Mouse (Mus musculus) spleen, adult 2 months (tissue): ENCODE measurements around the gene Vill. TPM values are rescaled to one million over a fixed set of nuclear protein-coding genes. Genes with fewer than 3 reads are reported as not detected.

Experiments
- DNase-seq, 2 experiments: peaks; one replicate each; pipeline versions ENCODE4 v3.0.0 to v3.0.0-alpha.2; 2012 to 2021; ENCODE audit warnings: low spot score in 2 of 2, low read depth in 1 of 2
- H3K27ac ChIP-seq: fragments of 200-500 bp; 2 replicates; pipeline ENCODE4 v1.5.1; 2012; ENCODE audit warnings: low read length, inconsistent platforms; ENCODE audit not compliant: insufficient read depth
- H3K27me3 ChIP-seq: fragments of 200-500 bp; 2 replicates; pipeline ENCODE4 v1.6.1; 2012; ENCODE audit warnings: mild to moderate bottlenecking, moderate library complexity, low read length, inconsistent platforms; ENCODE audit not compliant: control insufficient read depth, insufficient read depth
- H3K36me3 ChIP-seq: fragments of 200-500 bp; 2 replicates; pipeline ENCODE4 v1.6.1; 2012; ENCODE audit warnings: mild to moderate bottlenecking, low read length, inconsistent platforms; ENCODE audit not compliant: control insufficient read depth, insufficient read depth
- H3K4me1 ChIP-seq: fragments of 200-500 bp; 2 replicates; pipeline ENCODE4 v1.6.1; 2011; ENCODE audit warnings: inconsistent platforms; ENCODE audit not compliant: control insufficient read depth, insufficient read depth, insufficient read length
- H3K4me3 ChIP-seq: fragments of 200-500 bp; 2 replicates; pipeline ENCODE4 v1.5.1; 2011; ENCODE audit warnings: mild to moderate bottlenecking, inconsistent platforms; ENCODE audit not compliant: insufficient read depth, insufficient read length; ENCODE audit errors: extremely low read depth
- CTCF ChIP-seq: fragments of 200-500 bp; IDR thresholded peaks from 2 replicates; pipeline ENCODE4 v1.5.1; 2011; ENCODE audit warnings: mild to moderate bottlenecking, inconsistent platforms; ENCODE audit not compliant: insufficient read depth, insufficient read length, insufficient replicate concordance; ENCODE audit errors: extremely low read depth
- POLR2A ChIP-seq: fragments of 200-500 bp; IDR thresholded peaks from 2 replicates; pipeline ENCODE4 v1.6.1; 2011; ENCODE audit warnings: low read depth, low read length, inconsistent platforms
- whole genome bisulfite sequencing: fragments of 180-500 bp; shearing (Covaris S2); methylation state at CpG from one replicate; pipeline ENCODE4 v1.1.7; 2018; 5-methylcytosine and 5-hydroxymethylcytosine counted together
- polyA plus RNA-seq: library from polyadenylated mRNA; depleted of rRNA; stranded (reverse); fragments of >200 nt; gene quantifications from 2 replicates; pipeline ENCODE4 v1.2.3, GENCODE M21; 2012

Gene Vill
- polyA plus RNA-seq, 1 experiment, result 7.2 TPM

GRCm38 (mm10) chr9:119034069-119034468 lies 18.5 kb upstream of the Vill start:
- 93% methylated on average over 8 of the region's 8 CpGs for WGBS
- TF ChIP-seq POLR2A (no peak), CTCF (no peak)
- H3K27ac ChIP-seq, result no peak overlapping the region
- no peak overlapping the region for H3K4me3 ChIP-seq
- DNase-seq, result no peak
- no peaks in the 10 kb centered on the region for H3K36me3 ChIP-seq
- H3K27me3 ChIP-seq, result no peaks in the 10 kb centered on the region
- 0 out of 2 replicates have a peak, but pooled peaks cover 4% of the 10 kb centered on the region for H3K4me1 ChIP-seq

- H3K36me3 ChIP-seq, result no peaks in the 10 kb centered on the region
- 0 out of 2 replicates have a peak, but pooled peaks cover 4% of the 10 kb centered on the region for H3K4me1 ChIP-seq
- H3K27ac ChIP-seq, result no peak overlapping the region
- TF ChIP-seq POLR2A, result no peak
- no peak for TF ChIP-seq CTCF
- no peak for DNase-seq
- H3K4me3 ChIP-seq, result no peak overlapping the region
- 87% methylated on average over 29 of the region's 29 CpGs for WGBS
- H3K27me3 ChIP-seq, result no peaks in the 10 kb centered on the region
Measured at GRCm38 (mm10) chr9:119034676-119035665, 17.6 kb upstream of the Vill start.

GRCm38 (mm10) chr9:119035836-119036235 lies 16.7 kb upstream of the Vill start:
- Histone ChIP-seq H3K27ac (no peak overlapping the region), H3K4me3 (no peak overlapping the region), H3K27me3 (no peaks in the 10 kb centered on the region), H3K36me3 (no peaks in the 10 kb centered on the region), H3K4me1 (0 out of 2 replicates have a peak, but pooled peaks cover 4% of the 10 kb centered on the region)
- no peak for DNase-seq
- WGBS, result 30% methylated on average over 7 of the region's 7 CpGs
- TF ChIP-seq POLR2A (no peak), CTCF (no peak)

GRCm38 (mm10) chr9:119037076-119037730 lies 15.4 kb upstream of the Vill start:
- TF ChIP-seq POLR2A, result no peak
- no peak for TF ChIP-seq CTCF
- 0 out of 2 replicates have a peak, but pooled peaks cover 4% of the 10 kb centered on the region for H3K4me1 ChIP-seq
- no peak overlapping the region for H3K27ac ChIP-seq
- no peaks in the 10 kb centered on the region for H3K27me3 ChIP-seq
- H3K36me3 ChIP-seq, result no peaks in the 10 kb centered on the region
- DNase-seq, result no peak
- WGBS, result 57% methylated on average over 15 of the region's 15 CpGs
- H3K4me3 ChIP-seq, result no peak overlapping the region

- Histone ChIP-seq H3K4me1 (0 out of 2 replicates have a peak, but pooled peaks cover 4% of the 10 kb centered on the region), H3K27me3 (no peaks in the 10 kb centered on the region), H3K4me3 (no peak overlapping the region), H3K36me3 (no peaks in the 10 kb centered on the region), H3K27ac (no peak overlapping the region)
- 90% methylated on average over 3 of the region's 3 CpGs for WGBS
- DNase-seq, result no peak
- TF ChIP-seq POLR2A (no peak), CTCF (no peak)
Measured at GRCm38 (mm10) chr9:119038574-119038973, 14.0 kb upstream of the Vill start.

- H3K36me3 ChIP-seq, result no peaks in the 10 kb centered on the region
- no peak overlapping the region for H3K4me3 ChIP-seq
- DNase-seq, result no peak
- WGBS, result 88% methylated on average over 15 of the region's 15 CpGs
- H3K27me3 ChIP-seq, result no peaks in the 10 kb centered on the region
- H3K4me1 ChIP-seq, result 0 out of 2 replicates have a peak, but pooled peaks cover 4% of the 10 kb centered on the region
- no peak overlapping the region for H3K27ac ChIP-seq
- TF ChIP-seq CTCF, result no peak
- no peak for TF ChIP-seq POLR2A
Measured at GRCm38 (mm10) chr9:119040101-119040775, 12.3 kb upstream of the Vill start.
